Mouse (Mus musculus) layer of hippocampus, postnatal 25 days (tissue): ENCODE measurements around the gene Smarcd1. TPM values are rescaled to one million over a fixed set of nuclear protein-coding genes. Genes with fewer than 3 reads are reported as not detected.
A peak's percentile ranks its signal among the peaks of the same experiment; 100 is the strongest.
"Not testable (repeated sequence)": the region's sequence is repeated elsewhere in the genome, so short reads cannot be mapped to it uniquely, and the experiment has no call there.

Experiments used
- DNase-seq, 2 experiments: peaks; one replicate each; pipeline ENCODE4 v3.0.0; 2022; ENCODE audit warnings: mixed read lengths in 2 of 2, low spot score in 1 of 2; ENCODE audit errors: extremely low spot score in 1 of 2
- total RNA-seq, 2 experiments: library from RNA; stranded (reverse); gene quantifications; 2 replicates each; pipeline ENCODE4 v1.2.3; 2021

The Smarcd1 gene
- total RNA-seq, 2 experiments from 2014 or later: 101 to 117 TPM

DNA sequence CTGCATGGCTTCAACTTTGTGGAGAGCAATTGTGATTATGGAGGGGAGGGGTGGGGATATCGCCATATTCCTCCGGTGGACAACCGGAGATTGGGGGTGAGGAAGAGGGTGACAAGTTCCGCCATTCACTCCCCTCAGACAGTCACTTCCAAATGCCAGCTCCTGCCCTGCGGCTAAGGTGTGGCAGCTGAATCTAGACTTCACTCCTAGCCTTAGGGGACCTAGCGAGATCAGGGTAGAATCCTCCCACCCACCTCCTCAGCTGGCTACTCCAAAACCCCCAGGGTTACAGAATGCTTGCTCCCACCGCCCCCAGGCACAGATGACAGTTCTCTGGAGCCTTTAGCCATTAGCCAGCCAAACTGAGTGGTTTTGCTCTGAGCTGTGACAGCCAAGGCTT lies 22.9 kb upstream of the Smarcd1 start:
- DNase-seq: no peak

DNA sequence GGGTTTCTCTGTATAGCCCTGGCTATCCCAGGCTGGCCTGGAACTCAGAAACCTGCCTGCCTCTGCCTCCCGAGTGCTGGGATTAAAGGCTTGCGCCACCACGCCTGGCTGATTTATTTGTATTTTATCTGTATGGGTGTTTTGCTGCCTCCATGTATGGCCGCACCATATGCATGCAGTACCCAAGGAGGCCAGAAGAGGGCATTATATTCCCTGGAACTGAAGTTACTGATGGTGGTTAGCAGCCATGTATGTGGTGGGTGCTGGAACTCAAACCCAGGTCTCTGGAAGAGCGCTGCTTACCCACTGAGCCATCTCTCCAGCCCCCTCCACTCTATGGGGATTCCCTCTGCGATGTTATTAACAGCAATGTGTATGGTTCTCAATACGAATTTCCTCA lies 19.0 kb upstream of the Smarcd1 start:
- no peak for DNase-seq

- DNase-seq: no peak
These were observed 17.8 kb upstream of the Smarcd1 start for GRCm38 (mm10) chr15:99684156-99684555.

DNA sequence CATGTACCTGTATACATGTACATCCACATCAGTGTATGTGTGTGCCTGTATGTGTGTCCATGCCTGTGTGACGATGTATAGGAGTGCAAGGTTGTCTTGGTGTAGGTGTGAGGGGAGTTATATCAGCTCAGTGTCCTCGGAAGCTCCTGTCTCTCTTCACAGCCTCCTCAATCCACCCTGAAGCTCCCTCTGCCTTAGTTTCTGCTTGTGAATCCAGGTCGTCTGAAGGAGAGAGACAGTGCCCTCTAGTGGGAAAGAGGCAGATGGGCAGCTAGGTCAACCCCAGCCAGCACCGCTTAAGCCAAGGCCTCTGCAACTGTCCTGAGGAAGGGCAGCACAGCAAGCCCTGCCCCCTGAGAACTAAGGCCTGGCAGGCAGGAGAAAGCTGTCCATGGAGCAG lies 13.2 kb upstream of the Smarcd1 start:
- peak; percentile 19 to 38 for DNase-seq

- DNase-seq: no peak
These were observed 11.0 kb upstream of the Smarcd1 start for GRCm38 (mm10) chr15:99690924-99691323.

- no peak for DNase-seq
These were observed 10.0 kb upstream of the Smarcd1 start for GRCm38 (mm10) chr15:99691976-99692375.

DNA sequence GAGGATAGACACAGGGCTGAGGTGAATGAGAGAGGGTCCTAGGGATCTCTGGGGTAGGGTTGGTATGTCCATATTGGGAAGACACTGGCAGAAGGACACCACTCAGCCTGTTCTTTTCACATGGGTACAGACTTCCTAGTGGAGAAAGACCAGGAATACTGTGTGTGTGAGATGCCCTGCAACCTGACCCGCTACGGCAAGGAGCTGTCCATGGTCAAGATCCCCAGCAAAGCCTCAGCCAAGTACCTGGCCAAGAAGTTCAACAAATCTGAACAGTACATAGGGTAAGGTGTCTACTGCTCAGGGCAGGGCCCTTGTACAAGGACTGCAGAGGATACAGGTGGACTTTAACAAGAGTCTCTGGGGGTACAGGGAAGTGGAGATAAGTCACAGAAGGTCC lies 4.6 kb upstream of the Smarcd1 start:
- DNase-seq: no peak

- no peak for DNase-seq
These were observed 3.3 kb upstream of the Smarcd1 start for GRCm38 (mm10) chr15:99698533-99699085.

DNA sequence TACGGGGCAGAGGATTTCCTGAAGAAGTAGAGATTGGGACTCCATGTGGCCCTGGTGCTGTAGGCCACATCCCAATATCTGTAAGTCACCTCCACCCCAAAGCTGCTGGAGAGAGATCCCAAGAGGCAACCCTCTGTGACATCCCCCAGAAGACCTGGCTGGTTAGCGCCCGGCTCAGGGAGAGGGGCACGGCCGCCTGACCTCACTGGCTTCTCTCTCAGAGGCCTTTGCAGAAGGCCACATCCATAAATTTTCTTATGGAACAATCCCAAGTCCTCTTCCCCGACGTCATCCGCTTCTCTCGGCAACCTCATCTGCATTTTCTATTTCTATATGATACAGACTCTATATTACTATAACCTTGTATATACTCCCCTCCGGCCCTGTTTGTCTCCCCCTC lies 2.2 kb upstream of the Smarcd1 start:
- no peak for DNase-seq

DNA sequence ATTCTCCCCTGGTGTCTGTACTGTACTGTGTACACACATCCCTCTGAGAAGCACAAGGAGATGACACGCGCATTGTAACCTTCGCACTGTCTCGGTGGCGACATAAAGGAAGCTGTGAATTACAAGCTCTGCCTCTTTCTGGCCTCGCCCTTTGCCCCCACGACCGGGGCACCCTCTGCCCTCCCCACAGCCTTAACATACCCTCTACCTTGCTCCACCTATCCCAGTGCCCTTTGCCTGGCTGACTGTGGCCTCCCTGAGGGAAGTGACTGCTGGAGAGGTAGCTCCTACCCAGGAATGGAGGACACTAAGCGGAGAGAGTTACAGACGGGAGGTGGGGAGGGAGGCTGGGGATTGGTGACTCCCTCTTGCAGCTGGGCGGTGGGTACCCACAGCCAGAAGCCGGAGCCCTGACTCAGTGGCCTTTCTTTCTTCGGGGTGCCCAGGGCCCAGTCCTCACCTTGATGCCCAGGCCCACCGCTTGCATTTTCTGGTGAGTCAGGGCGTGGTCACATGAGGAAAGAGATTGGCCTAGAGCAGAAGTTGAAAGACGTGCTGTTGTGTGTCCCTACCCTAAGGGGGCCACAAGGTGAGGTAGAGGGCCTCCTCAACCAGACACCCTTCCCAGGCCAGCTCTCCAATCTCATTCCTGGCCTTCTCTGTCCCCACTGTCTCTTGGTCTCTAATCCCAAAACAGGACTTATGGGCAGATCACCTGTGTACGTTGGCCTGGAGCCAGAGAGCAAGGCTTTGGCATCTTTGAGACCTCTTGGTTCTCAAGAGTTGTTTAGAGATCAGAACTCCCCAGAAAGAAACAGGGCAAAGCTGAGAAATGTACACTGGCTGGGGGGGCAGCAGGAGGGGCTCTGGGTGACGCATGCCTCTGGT lies 1.5 kb upstream of the Smarcd1 start:
- DNase-seq: no peak

- not testable (repeated sequence) for DNase-seq
These were observed 310 bp upstream of the Smarcd1 start for GRCm38 (mm10) chr15:99701640-99701998.

DNA sequence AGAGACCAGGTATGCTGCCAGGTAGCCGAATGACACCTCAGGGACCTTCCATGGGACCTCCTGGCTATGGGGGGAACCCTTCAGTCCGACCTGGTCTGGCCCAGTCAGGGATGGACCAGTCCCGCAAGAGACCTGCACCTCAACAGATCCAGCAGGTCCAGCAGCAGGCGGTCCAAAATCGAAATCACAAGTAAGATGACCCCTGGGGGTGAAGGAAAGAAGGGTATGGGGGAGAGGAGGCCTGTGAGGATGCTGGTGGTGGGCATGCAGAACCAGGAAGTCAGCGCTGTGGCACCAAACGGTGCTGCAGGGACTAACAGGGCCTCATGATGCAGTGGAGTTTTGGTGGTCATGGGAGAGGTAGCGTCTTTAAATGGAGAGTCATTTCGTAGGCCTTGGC lies 1.2 kb downstream of the Smarcd1 start:
- DNase-seq: no peak

- no peak for DNase-seq
These were observed 1.7 kb downstream of the Smarcd1 start for GRCm38 (mm10) chr15:99703676-99704040.

GRCm38 (mm10) chr15:99704041-99704681 lies 2.2 kb downstream of the Smarcd1 start:
- no peak for DNase-seq

DNA sequence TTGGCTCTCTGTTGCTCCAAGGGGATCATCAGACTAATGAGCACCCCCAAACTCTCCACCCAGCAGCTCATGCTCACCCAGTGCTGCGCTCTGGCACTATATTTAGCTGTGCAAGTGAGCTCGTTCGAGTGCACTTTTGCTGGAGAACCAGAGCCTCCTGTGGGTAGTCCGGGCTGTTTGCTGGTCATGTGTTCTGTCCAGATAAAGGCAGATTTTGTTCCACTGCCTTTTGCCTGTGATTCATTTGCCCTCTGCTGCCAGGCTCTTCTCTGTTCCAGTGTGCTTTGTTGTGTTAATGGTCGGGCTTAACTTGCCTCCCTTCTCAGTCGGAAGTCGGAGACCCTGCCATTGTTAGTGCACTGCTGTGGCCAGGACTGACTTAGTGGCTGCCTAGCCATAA lies 3.0 kb downstream of the Smarcd1 start:
- no peak for DNase-seq

- peak in 1 of 2 experiments; percentile 66 for DNase-seq
These were observed 3.6 kb downstream of the Smarcd1 start, which contains the start of gene Gm17349 for GRCm38 (mm10) chr15:99705440-99706048. Gene Gm17349, minus strand, starts transcription at chr15:99705490.

GRCm38 (mm10) chr15:99708176-99708575 lies 6.2 kb downstream of the Smarcd1 start:
- DNase-seq: no peak

GRCm38 (mm10) chr15:99710221-99711190 lies 8.6 kb downstream of the Smarcd1 start:
- no peak for DNase-seq

- DNase-seq: no peak
These were observed 9.6 kb downstream of the Smarcd1 start for GRCm38 (mm10) chr15:99711491-99711890.
